Mouse (Mus musculus) C2C12 (cell line): ENCODE results near the gene Gm12216.

Experiments used
- CEBPB ChIP-seq: IDR thresholded peaks from one replicate; pipeline ENCODE4 v1.6.1; 2011; ENCODE audit warnings: low read depth, mild to moderate bottlenecking, control low read depth, moderate library complexity
- CTCF ChIP-seq: IDR thresholded peaks from one replicate; pipeline ENCODE4 v1.5.1; 2011; ENCODE audit not compliant: control insufficient read depth, insufficient read depth, insufficient read length
- FOSL1 ChIP-seq: IDR thresholded peaks from one replicate; pipeline ENCODE4 v1.8.0; 2011; ENCODE audit warnings: mild to moderate bottlenecking, low read length; ENCODE audit not compliant: poor library complexity, insufficient read depth, severe bottlenecking
- MAX ChIP-seq: IDR thresholded peaks from one replicate; pipeline ENCODE4 v1.6.1; 2011; ENCODE audit warnings: mild to moderate bottlenecking, control low read depth
- MYOD1 ChIP-seq: IDR thresholded peaks from one replicate; pipeline ENCODE4 v1.6.1; 2011; ENCODE audit warnings: low read depth; ENCODE audit not compliant: control insufficient read depth, insufficient read length
- MYOG ChIP-seq: IDR thresholded peaks from one replicate; pipeline ENCODE4 v1.6.1; 2011; ENCODE audit not compliant: control insufficient read depth, insufficient read length; ENCODE audit errors: extremely low read depth
- USF1 ChIP-seq: IDR thresholded peaks from one replicate; pipeline ENCODE4 v1.6.1; 2011; ENCODE audit warnings: low read depth, mild to moderate bottlenecking, control low read depth, moderate library complexity

DNA sequence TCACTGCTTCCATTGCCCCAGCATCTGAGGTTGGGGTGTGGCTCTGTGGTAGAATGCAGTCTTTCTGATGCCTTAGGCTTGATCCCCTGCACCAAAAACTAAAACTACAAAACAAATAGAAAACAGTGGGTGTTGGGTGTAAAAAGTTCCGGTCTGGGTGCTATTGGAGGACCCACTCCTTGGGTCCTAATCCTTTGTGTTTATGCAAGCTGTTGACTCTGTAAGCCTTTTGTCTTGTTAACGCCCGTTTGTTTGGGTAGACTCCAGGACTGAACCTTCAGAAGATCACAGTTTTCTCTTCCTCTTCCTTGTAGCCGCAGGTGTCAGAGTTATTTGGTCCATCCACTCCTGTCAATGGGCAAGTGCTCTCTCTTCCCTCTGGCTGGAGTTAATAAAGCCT lies 59.0 kb downstream of the Gm12216 start:
- TF ChIP-seq CTCF (no peak), MYOG (no peak), MYOD1 (no peak), USF1 (no peak), CEBPB (no peak), FOSL1 (no peak), MAX (no peak)
